Mouse (Mus musculus) testis, adult 2 months (tissue): ENCODE data around the gene Fabp7.

Source experiments
- CTCF ChIP-seq: fragments of 200-500 bp; IDR thresholded peaks from 2 replicates; pipeline ENCODE4 v1.5.1; 2012; ENCODE audit warnings: low read depth, mild to moderate bottlenecking, inconsistent platforms, low read length, moderate library complexity; ENCODE audit not compliant: control insufficient read depth, insufficient read depth, insufficient replicate concordance
- POLR2A ChIP-seq: fragments of 200-500 bp; IDR thresholded peaks from 2 replicates; pipeline ENCODE4 v1.6.1; 2012; ENCODE audit warnings: low read depth, mild to moderate bottlenecking, inconsistent platforms, low read length, moderate library complexity; ENCODE audit not compliant: control insufficient read depth

- TF ChIP-seq POLR2A (no peak), CTCF (no peak)
Observed at GRCm38 (mm10) chr10:57755201-57755736, 29.4 kb upstream of the Fabp7 start.
